Mouse (Mus musculus) stomach, embryonic 14.5 days (tissue): ENCODE data around the gene Rhot2. TPM values are rescaled to one million over a fixed set of nuclear protein-coding genes. Genes with fewer than 3 reads are reported as not detected.

Experiments
- ATAC-seq: fragments of 200-750 bp; cut with Nextera tagmentation; 2 replicates; pipeline ENCODE4 v1.8.0; 2017; ENCODE audit warnings: low read depth, moderate TSS enrichment; ENCODE audit not compliant: insufficient number of reproducible peaks, insufficient read depth, low FRiP score
- H3K27ac ChIP-seq: fragments of 300-500 bp; sonication (generic); 2 replicates; pipeline ENCODE4 v1.5.1; 2014; ENCODE audit warnings: mild to moderate bottlenecking, low read length, moderate library complexity, mixed read lengths
- H3K27me3 ChIP-seq: fragments of 300-500 bp; sonication (generic); 2 replicates; pipeline ENCODE4 v1.6.1; 2014; ENCODE audit warnings: low read length, control low read depth, mixed read lengths; ENCODE audit not compliant: control insufficient read depth, insufficient read depth
- H3K36me3 ChIP-seq: fragments of 300-500 bp; sonication (generic); 2 replicates; pipeline ENCODE4 v1.6.1; 2014; ENCODE audit warnings: mild to moderate bottlenecking, control low read depth, low read length, moderate library complexity, mixed read lengths; ENCODE audit not compliant: control insufficient read depth, insufficient read depth
- H3K4me1 ChIP-seq: fragments of 300-500 bp; sonication (generic); 2 replicates; pipeline ENCODE4 v1.6.1; 2014; ENCODE audit warnings: low read length, control low read depth, mixed read lengths; ENCODE audit not compliant: control insufficient read depth, insufficient read depth
- H3K4me2 ChIP-seq: fragments of 300-500 bp; sonication (generic); replicated peaks from 2 replicates; pipeline ENCODE4 v1.6.1; 2014; ENCODE audit warnings: low read depth, low read length, control low read depth
- H3K4me3 ChIP-seq: fragments of 300-500 bp; sonication (generic); 2 replicates; pipeline ENCODE4 v1.5.1; 2014; ENCODE audit warnings: low read depth, low read length, control low read depth
- H3K9ac ChIP-seq: fragments of 300-500 bp; sonication (generic); replicated peaks from 2 replicates; pipeline ENCODE4 v1.6.1; 2014; ENCODE audit warnings: low read depth, mild to moderate bottlenecking, control low read depth, low read length, moderate library complexity, mixed read lengths
- H3K9me3 ChIP-seq: fragments of 300-500 bp; sonication (generic); 2 replicates; pipeline ENCODE4 v1.6.1; 2016; ENCODE audit warnings: low read depth, low read length, control low read depth; ENCODE audit not compliant: control insufficient read depth
- WGBS: fragments of 180-500 bp; shearing (Covaris S2); extraction: QIAGEN DNeasy Blood & Tissue Kit; methylation state at CpG from one replicate; pipeline ENCODE4 v1.1.7; 2014; 5-methylcytosine and 5-hydroxymethylcytosine counted together
- microRNA-seq: library from miRNA; unstranded; fragments of <30 nt; microRNA quantifications from one replicate; pipeline ENCODE4, GENCODE M21; 2016
- polyA plus RNA-seq: library from polyadenylated mRNA; unstranded; fragments of >200 nt; fragmentation: Nextera tagmentation; extraction: Ambion mirVana; gene quantifications from 2 replicates; pipeline ENCODE4 v1.2.1, GENCODE M21; 2014

Rhot2 gene
- polyA plus RNA-seq, 1 experiment from 2014 or later = 11.2 TPM

DNA sequence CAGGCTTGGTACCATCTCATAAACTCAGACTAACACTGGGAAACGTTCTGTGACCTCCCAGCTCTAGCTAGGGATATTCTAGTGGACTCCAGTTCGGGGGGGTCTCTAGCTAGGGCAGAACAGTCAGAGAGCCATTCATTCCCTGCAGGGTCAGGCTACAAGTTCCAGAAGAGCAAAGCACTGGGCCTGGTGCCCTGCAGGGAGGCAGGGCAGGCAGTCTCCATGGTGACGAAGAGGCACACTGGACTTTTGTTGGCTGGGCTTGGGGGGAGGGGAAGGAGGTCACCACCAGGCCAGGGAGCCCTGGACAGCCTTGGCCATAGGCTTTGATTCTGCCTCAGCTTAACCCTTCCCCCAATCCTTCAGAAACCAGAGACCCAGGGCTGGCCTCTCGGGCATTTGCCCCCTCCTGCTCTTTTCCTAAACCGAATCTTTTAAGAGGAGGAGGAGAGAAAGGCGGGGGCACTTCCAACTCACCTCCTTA, 49.0 kb downstream of the Rhot2 start, which contains the start of gene AC134908.4:
AC134908.4 (minus strand) TSS at position 51 of the 484 bp plus-strand sequence.
- Histone ChIP-seq H3K4me1 (peaks cover 36% of the 10 kb centered on the region), H3K27me3 (no peaks in the 10 kb centered on the region), H3K36me3 (no peaks in the 10 kb centered on the region; the same call in 1 of the 2 replicates), H3K4me3 (peak within 1 kb of the TSS; percentile 79), H3K4me2 (peak within 1 kb of the TSS; percentile 93), H3K9ac (peak within 1 kb of the TSS; percentile 61), H3K27ac (no peak within 1 kb of the TSS; the same call in 1 of the 2 replicates), H3K9me3 (no peaks in the 10 kb centered on the region)
- 25% methylated on average over 6 of the region's 6 CpGs for WGBS
- ATAC-seq = no peak

DNA sequence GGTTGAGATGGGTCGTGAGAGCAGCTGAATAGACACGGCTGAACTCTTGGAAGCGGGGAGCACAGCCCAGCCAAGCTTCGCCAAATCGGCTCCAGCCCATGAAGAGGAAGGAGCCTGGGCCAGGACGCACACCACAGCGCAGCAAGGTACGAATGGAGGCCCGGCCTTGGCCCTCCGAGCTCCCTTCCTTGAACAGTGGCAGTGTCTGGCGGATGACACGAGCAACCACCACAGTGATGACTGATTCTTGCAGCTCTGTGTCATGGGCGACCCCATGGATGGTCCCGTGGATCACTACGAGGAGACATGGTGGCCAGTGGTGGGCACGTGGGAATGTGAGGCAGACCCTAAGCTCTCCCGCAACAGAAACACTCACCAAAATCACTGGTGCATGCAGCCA, 49.7 kb downstream of the Rhot2 start:
- 81% methylated on average over 17 of the region's 17 CpGs for WGBS
- Histone ChIP-seq H3K9me3 (no peaks in the 10 kb centered on the region), H3K27me3 (no peaks in the 10 kb centered on the region), H3K36me3 (no peaks in the 10 kb centered on the region; the same call in 1 of the 2 replicates), H3K9ac (0 out of 2 replicates have a peak overlapping the region, but pooled peaks have one; percentile 6), H3K4me1 (peaks cover 38% of the 10 kb centered on the region), H3K27ac (no peak overlapping the region), H3K4me3 (peak overlapping the region; percentile 79; the same call in 1 of the 2 replicates), H3K4me2 (peak overlapping the region; percentile 93)
- ATAC-seq = no peak

DNA sequence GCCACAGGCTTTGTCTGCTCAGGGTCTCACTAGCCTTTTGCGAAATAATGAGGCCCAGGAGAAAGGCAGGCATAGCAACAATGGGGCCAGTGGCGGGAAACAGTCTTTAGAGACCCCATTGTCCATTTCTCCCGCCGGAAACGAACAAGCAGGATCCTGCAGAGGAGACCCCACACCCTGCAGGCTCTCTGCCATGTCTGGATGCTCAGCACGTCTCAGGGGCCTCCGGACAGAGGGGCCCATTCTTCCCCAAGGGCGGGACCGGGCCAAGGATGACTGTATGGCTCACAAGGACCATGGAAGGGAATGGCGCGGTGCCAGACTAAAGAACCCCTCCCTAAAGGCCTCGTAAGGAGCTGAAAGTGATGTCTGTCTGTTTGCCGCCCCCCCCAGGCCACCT, 50.5 kb downstream of the Rhot2 start:
- peak overlapping the region; percentile 98; the same call in 1 of the 2 replicates for H3K27ac ChIP-seq
- ATAC-seq = no peak
- no peaks in the 10 kb centered on the region for H3K9me3 ChIP-seq
- peaks cover 38% of the 10 kb centered on the region for H3K4me1 ChIP-seq
- 0 out of 2 replicates have a peak overlapping the region, but pooled peaks have one; percentile 7 for H3K4me2 ChIP-seq
- H3K4me3 ChIP-seq = no peak overlapping the region
- H3K9ac ChIP-seq = no peak overlapping the region
- WGBS = 80% methylated on average over 13 of the region's 13 CpGs
- H3K36me3 ChIP-seq = peaks cover 7% of the 10 kb centered on the region
- no peaks in the 10 kb centered on the region for H3K27me3 ChIP-seq

DNA sequence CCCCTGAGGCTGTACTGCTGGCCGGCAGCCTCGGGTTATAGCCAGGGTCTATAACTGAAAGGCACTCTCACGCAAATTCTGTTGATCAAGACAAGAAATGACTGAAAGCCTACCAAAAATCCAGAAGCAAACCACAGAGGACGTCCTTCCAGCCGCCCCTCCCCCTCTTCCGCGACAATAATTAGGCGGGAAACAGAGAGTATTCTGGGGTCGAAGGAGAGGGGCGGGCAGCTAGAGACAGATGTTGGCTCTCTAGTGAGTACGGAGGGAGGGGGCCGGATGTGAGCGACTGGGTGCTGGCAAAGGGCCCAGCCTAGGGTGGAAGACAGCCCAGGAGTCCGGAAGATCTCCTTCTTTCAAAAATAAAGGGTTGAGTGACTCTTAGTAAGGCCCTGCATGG, 52.0 kb downstream of the Rhot2 start, which contains the start of gene Fam173a:
Fam173a (minus strand) TSS at position 287 of the 400 bp plus-strand sequence.
- H3K9me3 ChIP-seq = no peaks in the 10 kb centered on the region
- peak; percentile 76 for ATAC-seq
- H3K4me2 ChIP-seq = peak within 1 kb of the TSS; percentile 85
- H3K4me3 ChIP-seq = peak within 1 kb of the TSS; percentile 85
- H3K27ac ChIP-seq = peak within 1 kb of the TSS; percentile 98
- under 1% methylated on average over 14 of the region's 14 CpGs for WGBS
- peaks cover 37% of the 10 kb centered on the region for H3K4me1 ChIP-seq
- no peaks in the 10 kb centered on the region for H3K27me3 ChIP-seq
- H3K9ac ChIP-seq = peak within 1 kb of the TSS; percentile 54
- H3K36me3 ChIP-seq = peaks cover 11% of the 10 kb centered on the region

DNA sequence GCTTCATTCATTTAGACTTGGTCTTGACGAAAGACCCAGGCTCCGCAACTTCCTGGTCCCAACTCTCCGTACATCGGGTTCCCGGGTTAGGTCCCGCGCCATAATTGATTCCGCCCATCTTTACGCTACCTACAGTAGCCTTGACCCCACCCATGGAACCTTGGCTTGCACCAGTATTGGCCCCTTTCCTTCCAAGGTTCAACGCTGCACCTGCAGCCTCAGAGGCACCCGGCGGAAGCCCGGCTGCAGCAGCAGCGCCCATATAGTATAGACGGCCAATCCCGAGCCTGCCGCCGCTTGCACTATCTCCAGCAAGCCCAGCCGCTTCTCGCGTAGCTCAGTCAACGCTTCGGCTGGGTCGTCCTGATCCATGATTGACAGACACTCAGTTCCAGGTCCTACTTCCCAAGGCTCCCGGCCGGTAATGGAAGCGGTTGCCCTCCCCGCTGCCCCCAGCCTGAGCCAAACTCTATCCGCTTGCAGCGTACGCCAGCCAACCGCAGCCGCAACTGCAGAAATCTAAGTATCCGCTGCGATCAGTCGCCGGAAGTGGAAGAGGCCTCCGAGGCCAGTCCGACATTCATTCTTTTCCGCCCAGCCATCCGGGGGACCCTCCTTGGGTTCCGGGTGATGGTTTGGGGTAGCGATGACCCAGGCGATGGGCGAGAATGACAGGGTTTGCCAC, 52.7 kb downstream of the Rhot2 start:
- H3K9me3 ChIP-seq = no peaks in the 10 kb centered on the region
- H3K4me1 ChIP-seq = peaks cover 33% of the 10 kb centered on the region
- peak overlapping the region; percentile 85 for H3K4me3 ChIP-seq
- H3K4me2 ChIP-seq = peak overlapping the region; percentile 85
- peaks cover 11% of the 10 kb centered on the region for H3K36me3 ChIP-seq
- peak overlapping the region; percentile 98 for H3K27ac ChIP-seq
- WGBS = under 1% methylated on average over 45 of the region's 45 CpGs
- H3K9ac ChIP-seq = peak overlapping the region; percentile 54
- H3K27me3 ChIP-seq = no peaks in the 10 kb centered on the region
- ATAC-seq = peak; percentile 59; the same call in 1 of the 2 replicates

DNA sequence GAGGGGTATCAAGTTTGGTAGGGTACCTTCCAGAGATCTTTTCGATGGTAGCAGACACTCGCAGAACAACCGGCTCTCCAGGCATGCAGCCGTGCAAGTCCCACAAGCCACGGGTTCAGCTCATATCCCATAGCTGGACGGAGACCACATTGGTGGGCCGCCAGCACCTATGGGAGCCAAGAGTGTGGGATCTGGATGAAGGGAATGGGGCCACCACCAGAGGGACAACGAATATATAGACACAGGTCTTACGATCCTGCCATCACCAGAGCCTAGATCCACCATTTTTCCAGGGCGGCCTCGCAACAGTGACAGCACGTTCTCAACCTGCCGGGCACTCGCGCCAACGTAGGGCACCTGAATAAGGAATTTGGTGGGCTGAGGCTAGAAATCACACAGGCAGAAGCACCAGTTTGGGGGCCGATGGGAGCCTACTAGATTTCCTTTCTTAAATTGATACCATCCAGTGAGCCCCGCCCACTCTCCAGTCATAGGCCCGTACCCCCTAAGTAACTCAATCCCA, 53.3 kb downstream of the Rhot2 start:
- Histone ChIP-seq H3K4me3 (peak overlapping the region; percentile 85), H3K4me2 (peak overlapping the region; percentile 85), H3K36me3 (peaks cover 11% of the 10 kb centered on the region), H3K9ac (peak overlapping the region; percentile 54; the same call in 1 of the 2 replicates), H3K9me3 (no peaks in the 10 kb centered on the region), H3K27ac (no peak overlapping the region; the same call in 1 of the 2 replicates), H3K4me1 (peaks cover 33% of the 10 kb centered on the region), H3K27me3 (no peaks in the 10 kb centered on the region)
- ATAC-seq = no peak
- WGBS = 25% methylated on average over 19 of the region's 19 CpGs

Small RNAs within 50 kb of the gene (microRNA-seq; reads per million reads assigned to microRNA genes)
- gene Mir3082 = not detected

Other genes with a start within 250 kb of the Rhot2 start
- 1.7 and 3.7 TPM in 2 replicates for gene Gng13, start 127.7 kb downstream of the Rhot2 start, polyA plus RNA-seq
- 17.3 and 18.6 TPM in 2 replicates for gene Chtf18, start 117.4 kb downstream of the Rhot2 start, polyA plus RNA-seq
- gene Rpusd1, start 117.2 kb downstream of the Rhot2 start, polyA plus RNA-seq = 22.1 and 25.0 TPM in 2 replicates
- gene Mslnl, start 108.8 kb downstream of the Rhot2 start, polyA plus RNA-seq = not detected in 2 replicates
- 29.5 and 36.0 TPM in 2 replicates for gene Msln, start 90.5 kb downstream of the Rhot2 start, polyA plus RNA-seq
- gene Narfl, start 71.1 kb downstream of the Rhot2 start, polyA plus RNA-seq = 26.0 and 29.0 TPM in 2 replicates
- gene Haghl, start 59.2 kb downstream of the Rhot2 start, polyA plus RNA-seq = 76.8 and 76.9 TPM in 2 replicates
- 0.30 TPM in 1 of 2 replicates, not detected in the other for gene Ccdc78, start 58.3 kb downstream of the Rhot2 start, polyA plus RNA-seq
- gene Fam173a, start 52.0 kb downstream of the Rhot2 start, polyA plus RNA-seq = 109 and 110 TPM in 2 replicates
- not detected in 2 replicates for gene AC134908.4, start 49.2 kb downstream of the Rhot2 start, polyA plus RNA-seq
- 6.9 and 8.7 TPM in 2 replicates for gene Metrn, start 47.7 kb downstream of the Rhot2 start, polyA plus RNA-seq
- 4.5 and 4.6 TPM in 2 replicates for gene Fbxl16, start 35.8 kb downstream of the Rhot2 start, polyA plus RNA-seq
- 25.3 and 28.3 TPM in 2 replicates for gene Wdr24, start 21.2 kb downstream of the Rhot2 start, polyA plus RNA-seq
- 41.9 and 44.4 TPM in 2 replicates for gene Jmjd8, start 16.0 kb downstream of the Rhot2 start, polyA plus RNA-seq
- gene Stub1, start 11.4 kb downstream of the Rhot2 start, polyA plus RNA-seq = 321 and 347 TPM in 2 replicates
- 2.7 and 3.2 TPM in 2 replicates for gene Rhbdl1, start 7.6 kb downstream of the Rhot2 start, polyA plus RNA-seq
- gene Gm20683, start 3.1 kb downstream of the Rhot2 start, polyA plus RNA-seq = 1.4 and 2.1 TPM in 2 replicates
- 20.1 and 22.5 TPM in 2 replicates for gene Wdr90, start 16.6 kb upstream of the Rhot2 start, polyA plus RNA-seq
- gene Mcrip2, start 23.9 kb upstream of the Rhot2 start, polyA plus RNA-seq = 23.2 and 23.3 TPM in 2 replicates
- gene Mettl26, start 30.2 kb upstream of the Rhot2 start, polyA plus RNA-seq = 66.9 and 67.5 TPM in 2 replicates
- gene Wfikkn1, start 36.0 kb upstream of the Rhot2 start, polyA plus RNA-seq = 0.52 and 0.65 TPM in 2 replicates
- gene Rab40c, start 74.9 kb upstream of the Rhot2 start, polyA plus RNA-seq = 17.0 and 17.2 TPM in 2 replicates
- 59.4 and 59.7 TPM in 2 replicates for gene Pigq, start 100.1 kb upstream of the Rhot2 start, polyA plus RNA-seq
- 0.72 TPM in 1 of 2 replicates, not detected in the other for gene Nhlrc4, start 100.1 kb upstream of the Rhot2 start, polyA plus RNA-seq
- gene A930017K11Rik, start 107.7 kb upstream of the Rhot2 start, polyA plus RNA-seq = 0.32 and 0.41 TPM in 2 replicates
- 23.9 and 27.1 TPM in 2 replicates for gene Capn15, start 140.9 kb upstream of the Rhot2 start, polyA plus RNA-seq
- gene Rab11fip3, start 224.7 kb upstream of the Rhot2 start, polyA plus RNA-seq = 11.4 and 12.8 TPM in 2 replicates
- 34.9 and 40.4 TPM in 2 replicates for gene Decr2, start 245.5 kb upstream of the Rhot2 start, polyA plus RNA-seq